Mouse (Mus musculus) erythroblast, embryonic 14.5 days (primary cell): ENCODE data around the gene Cep95.

Source experiments
- GATA1 ChIP-seq: IDR thresholded peaks from 2 replicates; pipeline ENCODE4 v1.6.1; 2012; ENCODE audit warnings: low read length, inconsistent platforms, mixed read lengths
- TAL1 ChIP-seq: IDR thresholded peaks from 3 replicates; pipeline ENCODE4 v1.6.1; 2012; ENCODE audit warnings: low read length, inconsistent platforms, mixed read lengths

DNA sequence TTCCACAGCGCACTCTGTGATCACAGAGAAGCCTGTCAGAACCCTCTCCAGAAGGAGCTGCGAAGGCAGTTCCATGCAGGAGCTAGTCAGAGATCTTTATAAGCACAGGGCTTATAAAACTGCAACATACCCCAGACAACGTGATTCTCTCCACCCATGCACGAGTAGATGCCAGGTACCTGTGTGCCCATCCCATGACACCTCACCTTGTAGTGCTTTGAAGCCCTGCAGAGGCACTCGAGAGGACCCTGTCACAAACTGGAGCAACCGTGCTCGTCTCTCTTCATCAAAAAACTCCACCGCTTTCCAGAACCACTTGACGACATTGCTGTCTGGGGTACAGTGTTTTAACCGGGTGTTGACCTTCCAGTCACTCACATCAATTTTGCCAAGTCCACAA, 35.4 kb downstream of the Cep95 start:
- TF ChIP-seq GATA1 (no peak), TAL1 (no peak)
